Mouse (Mus musculus): ENCODE measurements at regions not wholly inside any gene's neighbourhood (a gene's known extent, or its start where the extent isn't known, plus 50 kb on each side); places are given as distances from the start of the nearest gene placed in this dataset.

DNA sequence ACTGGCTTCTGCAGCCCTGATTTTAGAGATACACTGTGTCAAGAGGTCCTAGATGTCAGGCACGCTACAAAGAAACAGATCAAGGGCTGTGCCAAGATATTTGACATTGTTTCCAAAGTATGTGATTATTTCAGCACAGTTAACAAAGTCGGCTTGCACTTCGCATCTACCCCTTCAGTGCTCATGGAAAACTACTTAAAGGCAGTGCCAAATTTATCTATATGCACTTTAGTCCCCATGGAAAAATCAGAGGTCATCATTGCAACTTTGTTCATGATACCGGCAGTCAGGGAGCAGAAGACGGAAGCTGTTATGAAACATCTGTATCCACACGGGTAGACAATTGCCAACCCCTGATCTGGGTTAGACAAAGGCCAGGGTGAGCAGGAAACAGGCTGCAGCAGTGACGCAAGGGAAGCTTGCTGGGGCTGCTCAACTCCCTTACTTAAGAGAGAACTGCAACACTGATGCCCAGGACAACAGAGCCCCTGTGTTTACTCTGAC is 143.2 kb downstream of the Plk2 start:
- CTCF ChIA-PET: no interaction called here

DNA sequence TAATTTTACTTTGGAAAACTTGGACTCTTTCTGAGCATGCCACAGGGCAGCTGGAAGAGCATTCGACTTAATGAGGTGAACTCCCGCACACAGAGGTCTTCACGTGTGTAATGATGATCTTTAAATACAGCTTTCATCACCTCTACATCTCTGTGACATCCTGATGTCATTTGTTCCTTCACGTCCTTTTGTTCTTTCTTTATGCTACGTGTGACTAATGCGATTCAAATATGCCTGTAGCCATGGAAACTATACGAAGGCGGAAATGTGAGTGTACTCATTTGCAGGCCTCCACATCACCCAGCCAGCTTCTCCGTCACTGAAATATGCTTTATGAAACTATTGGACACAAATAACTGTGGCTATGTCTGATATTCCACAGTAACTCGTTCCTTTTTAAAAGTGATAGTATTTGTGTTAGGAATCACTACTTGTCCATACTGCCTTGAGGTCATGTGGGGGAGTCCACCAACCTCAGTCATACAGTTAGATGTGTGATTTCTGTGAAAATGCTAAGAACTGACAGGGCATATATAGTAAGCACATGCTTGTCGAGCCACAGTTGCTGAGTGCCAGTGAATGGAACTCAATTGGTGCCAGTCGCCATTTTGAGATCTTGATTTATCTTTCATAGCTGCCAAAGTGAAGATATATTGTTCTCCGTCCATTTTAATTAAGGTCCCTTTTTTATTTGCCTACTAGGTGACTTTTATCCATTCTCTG is 145.9 kb downstream of the Plk2 start:
- CTCF ChIA-PET: interaction anchor here (0.8 kb wide), 1 partner anchor 1328 kb away, joined by 3 read pairs; no protein-coding TSS in a partner anchor

GRCm38 (mm10) chr13:110541288-110542148 is 146.7 kb downstream of the Plk2 start:
- CTCF ChIA-PET: interaction anchor here (0.6 kb wide), 1 partner anchor 128 kb away, joined by 3 read pairs; no protein-coding TSS in a partner anchor

DNA sequence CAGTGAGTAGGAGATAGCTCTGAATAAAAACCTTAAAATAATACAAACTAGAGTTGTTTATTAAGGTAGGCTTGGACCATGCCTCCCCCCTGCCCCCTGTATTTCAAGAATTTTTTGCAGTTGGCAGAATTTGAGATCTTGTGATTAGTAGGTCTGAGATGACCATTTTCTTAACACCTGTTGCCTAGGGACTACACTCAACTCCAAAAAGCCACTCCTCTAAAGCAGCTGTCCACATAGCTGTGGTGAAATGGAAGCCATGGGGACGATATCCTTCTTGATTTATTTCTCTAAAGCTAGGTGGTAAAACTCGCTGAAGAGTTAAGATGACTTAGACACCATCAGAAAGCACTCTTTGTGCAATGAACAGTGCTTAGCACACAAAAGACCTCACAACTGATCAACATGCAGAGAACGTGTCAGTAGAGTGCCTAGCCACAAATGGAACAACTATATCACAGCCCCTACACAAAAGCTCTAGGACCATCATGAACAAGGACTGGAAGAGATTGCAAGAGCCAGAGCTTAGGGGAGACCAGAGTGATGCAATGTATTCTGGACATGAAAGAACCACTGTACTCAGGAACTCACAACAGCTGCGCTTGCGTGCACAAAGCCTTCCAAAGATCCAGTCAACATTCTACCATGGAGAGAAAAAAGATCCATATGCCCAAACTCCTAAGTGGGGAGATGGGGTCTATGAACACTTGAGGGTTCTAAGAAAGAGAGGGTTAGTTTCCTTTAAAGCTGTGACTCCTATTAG is 147.6 kb downstream of the Plk2 start:
- CTCF ChIA-PET: no interaction called here

DNA sequence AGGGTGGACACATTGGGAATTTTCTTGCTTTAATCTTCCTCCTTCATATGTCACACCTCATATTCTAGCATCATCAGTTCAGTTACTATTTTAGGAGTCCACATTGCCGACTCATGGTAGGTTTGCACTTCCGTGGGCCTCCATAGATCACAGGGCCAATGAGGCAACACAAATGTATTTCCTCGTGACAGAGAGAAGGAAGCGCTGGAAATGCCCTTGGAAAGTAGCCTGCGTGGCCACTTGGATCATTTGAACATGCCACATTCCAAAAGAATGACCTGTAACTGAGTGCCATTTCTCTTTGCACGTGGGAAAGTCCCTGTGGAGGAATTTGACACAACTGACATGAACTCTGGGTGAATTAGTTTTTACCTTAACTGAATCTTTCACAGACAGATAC is 150.6 kb downstream of the Plk2 start:
- CTCF ChIA-PET: no interaction called here

GRCm38 (mm10) chr13:110555529-110556319 is 160.9 kb downstream of the Plk2 start:
- CTCF ChIA-PET: no interaction called here

DNA sequence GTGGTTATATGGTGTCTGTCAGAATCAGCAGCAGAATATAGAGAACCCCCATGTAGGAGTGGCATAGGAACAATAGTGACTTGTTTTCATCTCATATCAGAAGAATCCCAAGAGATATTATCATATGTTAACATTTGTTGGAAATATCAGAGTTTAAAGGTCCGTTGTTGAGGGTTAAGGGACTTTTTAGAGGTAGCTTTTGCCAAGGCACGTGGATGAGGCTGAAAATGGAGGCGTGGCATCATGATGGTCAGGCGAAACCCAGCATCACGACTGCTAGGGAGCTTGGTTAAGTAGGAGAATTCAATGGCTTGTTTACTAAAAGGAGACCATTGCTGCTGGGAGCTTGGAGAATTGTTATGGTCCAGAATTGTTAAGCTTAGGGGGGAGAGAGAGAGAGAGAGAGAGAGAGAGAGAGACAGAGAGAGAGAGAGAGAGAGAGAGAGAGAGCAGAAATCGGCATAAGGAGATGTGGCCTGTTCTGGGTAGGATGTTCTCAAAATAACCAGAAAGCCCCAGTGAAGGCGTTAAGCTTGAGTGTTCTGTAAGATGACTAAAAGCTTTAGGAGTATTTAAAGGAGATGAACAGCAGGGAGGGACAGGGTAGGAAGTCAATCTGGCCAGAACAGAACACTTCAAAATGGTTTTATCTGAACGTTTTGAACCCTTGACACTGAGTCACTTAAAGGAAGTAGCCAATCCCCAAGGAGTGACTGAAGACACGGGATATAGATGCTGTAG is 161.7 kb downstream of the Plk2 start:
- CTCF ChIA-PET: interaction anchor here (0.5 kb wide), 1 partner anchor 8 kb away, joined by 3 read pairs; no protein-coding TSS in a partner anchor

- CTCF ChIA-PET: interaction anchor here (0.6 kb wide), 1 partner anchor 1317 kb away, joined by 3 read pairs; no protein-coding TSS in a partner anchor
These were observed 163.3 kb downstream of the Plk2 start for GRCm38 (mm10) chr13:110557930-110558727.

DNA sequence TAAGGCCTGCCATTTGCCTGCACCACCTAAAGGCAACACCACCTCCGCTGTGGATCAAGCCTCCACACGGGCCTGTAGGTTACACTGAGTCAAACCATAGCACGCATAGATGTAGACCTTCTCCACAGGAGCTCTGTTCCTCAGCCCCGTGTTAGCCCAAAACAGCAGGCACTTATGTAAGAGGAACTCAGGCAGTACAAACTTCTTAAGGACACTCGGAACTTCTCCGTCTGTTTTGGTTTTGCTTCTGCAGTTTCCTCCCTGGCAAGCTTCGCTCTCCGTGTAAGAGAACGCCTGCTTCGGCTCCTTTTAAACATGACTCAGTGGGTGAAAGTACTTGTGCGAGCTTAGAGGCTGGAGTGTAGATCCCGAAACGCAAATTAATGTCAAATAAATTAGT is 165.7 kb downstream of the Plk2 start:
- CTCF ChIA-PET: interaction anchor here (0.5 kb wide), 2 partner anchors 41 to 1187 kb away, joined by 4 read pairs; no protein-coding TSS in a partner anchor

- CTCF ChIA-PET: interaction anchor here (0.6 kb wide), 1 partner anchor 41 kb away, joined by 3 read pairs; no protein-coding TSS in a partner anchor
These were observed 167.7 kb downstream of the Plk2 start for GRCm38 (mm10) chr13:110562499-110562898.

DNA sequence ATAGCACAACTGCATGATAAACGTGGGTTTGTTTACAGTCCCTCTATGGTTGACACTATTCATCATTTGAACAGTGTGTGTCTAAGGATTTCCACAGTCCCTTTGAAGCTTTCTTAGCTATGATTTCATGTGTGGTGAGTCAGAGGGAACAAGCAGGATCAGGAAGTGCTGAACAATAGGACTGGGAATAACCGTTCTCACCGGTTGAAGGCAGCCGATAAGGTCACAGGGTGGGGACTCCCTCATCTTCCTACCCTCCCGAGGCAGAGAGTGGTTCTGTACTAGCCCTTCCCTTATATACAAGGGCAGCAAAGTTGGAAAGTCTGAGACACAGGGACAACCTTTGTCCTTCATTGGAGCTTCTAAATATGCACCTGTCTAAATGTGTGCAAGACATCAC is 168.1 kb downstream of the Plk2 start:
- CTCF ChIA-PET: interaction anchor here (0.6 kb wide), 1 partner anchor 42 kb away, joined by 3 read pairs; no protein-coding TSS in a partner anchor

GRCm38 (mm10) chr13:110563967-110564366 is 169.1 kb downstream of the Plk2 start:
- CTCF ChIA-PET: interaction anchor here (0.6 kb wide), 1 partner anchor 7 kb away, joined by 3 read pairs; no protein-coding TSS in a partner anchor

DNA sequence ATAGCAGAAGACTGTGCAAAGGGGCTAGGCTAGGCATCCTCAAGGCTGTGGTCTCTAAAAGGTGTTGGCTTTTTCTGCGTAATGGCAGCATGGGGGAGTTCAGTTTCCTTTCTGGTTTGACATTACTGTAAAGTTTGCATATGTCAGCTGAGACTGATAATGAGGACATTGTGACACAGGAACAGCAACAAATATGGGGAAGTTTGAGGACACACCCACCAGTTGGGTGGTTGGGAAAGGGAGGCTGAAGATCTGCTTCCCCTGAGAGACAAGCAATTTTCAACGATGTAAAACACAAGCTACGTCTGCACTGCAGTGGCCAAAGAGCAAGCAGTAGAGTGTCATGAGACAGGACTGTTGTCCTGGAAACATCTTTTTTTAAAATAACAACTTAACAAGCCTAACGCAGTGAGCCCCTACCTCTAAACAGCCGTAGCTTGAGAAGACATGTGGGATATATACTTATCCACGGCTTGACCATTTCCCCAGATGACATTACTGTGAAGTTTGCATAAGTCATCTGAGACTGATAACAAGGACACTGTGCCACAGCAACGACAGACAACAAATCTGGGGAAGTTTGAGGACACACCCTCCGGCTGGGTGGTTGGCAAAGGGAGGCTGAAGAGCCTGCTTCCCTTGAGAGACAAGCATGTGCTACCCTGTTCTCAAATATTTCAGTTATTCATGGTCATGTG is 173.8 kb downstream of the Plk2 start:
- CTCF ChIA-PET: no interaction called here

- CTCF ChIA-PET: no interaction called here
These were observed 174.3 kb downstream of the Plk2 start for GRCm38 (mm10) chr13:110569180-110569512.

DNA sequence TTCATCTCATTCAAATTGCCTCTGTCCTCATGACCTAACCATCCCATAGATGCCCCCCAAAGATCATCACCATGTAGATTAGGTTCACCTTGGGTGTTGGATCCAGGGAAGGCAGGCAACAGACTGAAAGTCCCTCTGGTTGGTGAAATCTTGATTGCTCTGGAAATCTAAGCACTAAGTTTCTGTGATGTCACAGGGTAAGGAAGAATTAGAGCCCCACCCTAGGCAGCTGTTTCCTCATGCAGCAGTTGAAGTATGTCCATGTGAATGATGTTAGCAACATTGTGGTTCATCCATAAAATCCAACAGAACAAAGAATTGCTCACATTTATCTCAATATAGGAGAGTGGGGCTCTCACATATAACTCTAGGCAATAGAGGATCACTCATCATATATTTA is 175.5 kb downstream of the Plk2 start:
- CTCF ChIA-PET: no interaction called here

GRCm38 (mm10) chr13:110573360-110574065 is 178.7 kb downstream of the Plk2 start:
- CTCF ChIA-PET: no interaction called here

DNA sequence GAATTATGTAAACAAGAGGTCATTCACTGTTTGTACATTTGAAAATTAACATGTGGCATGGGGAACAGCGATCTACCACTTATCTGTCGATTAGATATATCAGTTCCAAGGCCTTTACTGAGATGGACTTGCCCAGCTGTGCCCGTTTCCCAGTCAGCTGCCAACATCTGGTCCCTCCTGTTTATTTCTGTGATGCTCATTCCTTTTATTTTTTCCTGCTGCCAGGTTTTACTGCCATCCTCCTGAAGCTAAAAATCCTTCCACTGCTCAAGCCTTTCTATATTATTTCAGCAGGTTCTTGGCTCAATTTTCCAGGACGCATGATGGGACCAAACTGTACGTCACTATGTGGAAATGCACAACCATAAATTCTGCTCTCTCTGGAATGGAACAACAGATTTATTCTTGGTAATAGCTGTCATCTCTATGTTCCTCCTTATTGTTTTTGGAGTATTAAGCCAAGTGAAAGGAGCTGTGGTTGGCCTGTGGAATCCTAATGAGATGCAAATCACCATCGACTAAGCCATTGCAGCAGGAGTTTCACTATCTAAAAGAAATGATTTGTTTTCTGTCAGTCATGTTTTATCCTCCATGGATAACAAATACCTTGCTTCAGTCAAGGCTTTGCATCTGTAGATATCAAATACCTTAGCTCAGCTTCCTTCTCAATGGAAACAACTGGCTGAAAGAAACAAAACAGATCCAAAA is 180.1 kb downstream of the Plk2 start:
- CTCF ChIA-PET: no interaction called here
